Mouse (Mus musculus): ENCODE measurements around the gene Amot.

DNA sequence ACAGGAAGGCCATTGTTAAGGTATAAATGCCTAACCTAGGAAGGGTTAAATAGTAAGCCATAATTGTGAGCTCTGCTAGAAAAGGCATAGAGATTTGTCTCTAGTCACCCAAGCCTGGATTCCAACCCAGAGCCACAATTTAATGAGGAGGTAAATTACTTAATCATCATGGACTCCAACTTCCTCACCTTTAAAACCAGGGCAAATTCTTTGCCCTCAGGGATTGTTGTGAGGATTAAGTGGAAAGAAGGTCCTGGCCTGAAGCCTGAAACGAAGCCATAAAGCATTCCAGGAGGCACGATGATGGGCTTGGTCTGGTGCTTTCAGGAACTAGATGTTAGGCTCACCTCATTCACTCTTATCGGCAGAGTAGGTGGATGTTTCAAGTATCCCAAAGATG, 5.7 kb upstream of the Amot start:
- TF ChIP-seq CTCF (IDR thresholded peaks at IDR 0.05; ENCODE audit: low read depth, low read length): no peak
- no peak for TF ChIP-seq POLR2A (IDR thresholded peaks at IDR 0.05; ENCODE audit: extremely low read depth, insufficient read depth, low read length)
